Mouse (Mus musculus) hindbrain, embryonic 14.5 days (tissue): ENCODE results near the gene Gm7697. TPM values are rescaled to one million over a fixed set of nuclear protein-coding genes. Genes with fewer than 3 reads are reported as not detected.
A peak's percentile ranks its signal among the peaks of the same experiment; 100 is the strongest.
"Not testable (repeated sequence)": the region's sequence is repeated elsewhere in the genome, so short reads cannot be mapped to it uniquely, and the experiment has no call there.

Source experiments
- ATAC-seq: fragments of 200-750 bp; cut with Nextera tagmentation; 2 replicates; pipeline ENCODE4 v1.8.0; 2017; ENCODE audit warnings: moderate number of reproducible peaks, mild to moderate bottlenecking, moderate TSS enrichment, moderate library complexity; ENCODE audit not compliant: low FRiP score
- DNase-seq: peaks from one replicate; pipeline ENCODE4 v3.0.0-alpha.2; 2015; ENCODE audit warnings: low spot score
- H3K27ac ChIP-seq: fragments of 300-500 bp; sonication (generic); 2 replicates; pipeline ENCODE4 v1.5.1; 2014; ENCODE audit warnings: mild to moderate bottlenecking, moderate library complexity
- H3K27me3 ChIP-seq: fragments of 300-500 bp; sonication (generic); 2 replicates; pipeline ENCODE4 v1.6.1; 2014; ENCODE audit warnings: mild to moderate bottlenecking, low read length, mixed read lengths; ENCODE audit not compliant: control insufficient read depth, insufficient read depth
- H3K36me3 ChIP-seq: fragments of 300-500 bp; sonication (generic); replicated peaks from 2 replicates; pipeline ENCODE4 v1.6.1; 2014; ENCODE audit not compliant: control insufficient read depth, insufficient read depth
- H3K4me1 ChIP-seq: fragments of 300-500 bp; sonication (generic); replicated peaks from 2 replicates; pipeline ENCODE4 v1.6.1; 2014; ENCODE audit warnings: antibody characterized with exemption, low read length, mixed read lengths; ENCODE audit not compliant: control insufficient read depth, insufficient read depth
- H3K4me2 ChIP-seq: fragments of 300-500 bp; sonication (generic); replicated peaks from 2 replicates; pipeline ENCODE4 v1.6.1; 2014; ENCODE audit warnings: mild to moderate bottlenecking, moderate library complexity
- H3K4me3 ChIP-seq: fragments of 300-500 bp; sonication (generic); replicated peaks from 2 replicates; pipeline ENCODE4 v1.5.1; 2014; ENCODE audit warnings: mild to moderate bottlenecking, low read length
- H3K9ac ChIP-seq: fragments of 300-500 bp; sonication (generic); 2 replicates; pipeline ENCODE4 v1.6.1; 2014
- H3K9me3 ChIP-seq: fragments of 300-500 bp; sonication (generic); 2 replicates; pipeline ENCODE4 v1.6.1; 2016; ENCODE audit warnings: low read length; ENCODE audit not compliant: control insufficient read depth
- WGBS: fragments of 180-500 bp; shearing (Covaris S2); extraction: QIAGEN DNeasy Blood & Tissue Kit; methylation state at CpG from one replicate; pipeline ENCODE4 v1.1.7; 2014; 5-methylcytosine and 5-hydroxymethylcytosine counted together
- polyA plus RNA-seq: library from polyadenylated mRNA; unstranded; fragments of >200 nt; fragmentation: Nextera tagmentation; extraction: Ambion mirVana; gene quantifications from 2 replicates; pipeline ENCODE4 v1.2.1, GENCODE M21; 2014

The Gm7697 gene
- polyA plus RNA-seq = not detected in 2 replicates

DNA sequence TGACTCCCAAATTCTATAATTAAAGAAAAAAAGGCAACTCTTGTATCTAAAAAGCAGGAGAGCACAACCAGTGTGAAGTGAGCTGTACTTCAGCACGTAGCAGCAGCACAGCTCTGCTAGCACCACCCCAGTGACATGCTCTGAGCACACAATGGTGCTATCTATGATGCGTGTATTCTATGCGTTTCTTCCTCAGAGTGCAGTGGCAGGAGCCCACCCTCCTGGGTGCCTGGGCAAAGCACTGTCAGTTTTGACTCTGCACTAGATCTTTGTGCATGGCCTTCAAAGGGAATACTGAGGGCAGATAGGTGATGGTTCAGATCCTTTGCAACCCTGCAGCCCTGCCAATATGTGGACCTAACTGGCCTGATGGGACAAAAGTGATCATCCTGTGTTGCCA lies at the start of gene Gm7697:
Gm7697 (minus strand) TSS at position 101 of the 400 bp plus-strand sequence.
- not testable (repeated sequence) for H3K4me3 ChIP-seq, H3K9me3 ChIP-seq, ATAC-seq, H3K9ac ChIP-seq, H3K36me3 ChIP-seq, DNase-seq, H3K27ac ChIP-seq, H3K27me3 ChIP-seq, H3K4me2 ChIP-seq, H3K4me1 ChIP-seq
- 84% methylated on average over 1 of the region's 3 CpGs for WGBS

- H3K4me2 ChIP-seq, H3K9me3 ChIP-seq, H3K4me3 ChIP-seq, H3K36me3 ChIP-seq, H3K4me1 ChIP-seq, H3K27ac ChIP-seq, DNase-seq, H3K9ac ChIP-seq, H3K27me3 ChIP-seq, ATAC-seq: not testable (repeated sequence)
- 54% methylated on average over 2 of the region's 2 CpGs for WGBS
Measured at GRCm38 (mm10) chr8:69551249-69551648, 28.5 kb upstream of the Gm7697 start.

GRCm38 (mm10) chr8:69549556-69549955 lies 26.8 kb upstream of the Gm7697 start:
- H3K4me3 ChIP-seq, ATAC-seq: not testable (repeated sequence)
- peak; percentile 55 for DNase-seq

GRCm38 (mm10) chr8:69548114-69548513 lies 25.3 kb upstream of the Gm7697 start:
- DNase-seq, H3K36me3 ChIP-seq, H3K4me2 ChIP-seq, H3K9me3 ChIP-seq, ATAC-seq, H3K27me3 ChIP-seq, H3K9ac ChIP-seq, H3K4me1 ChIP-seq, H3K4me3 ChIP-seq, H3K27ac ChIP-seq: not testable (repeated sequence)
- WGBS = 94% methylated on average over 3 of the region's 3 CpGs

More at GRCm38 (mm10) chr8:69549556-69549955, 26.8 kb upstream of the Gm7697 start:
- H3K27me3 ChIP-seq, H3K4me2 ChIP-seq, H3K9ac ChIP-seq, H3K4me1 ChIP-seq, H3K36me3 ChIP-seq, H3K27ac ChIP-seq, H3K9me3 ChIP-seq: not testable (repeated sequence)
- WGBS = 9% methylated on average over 8 of the region's 8 CpGs

GRCm38 (mm10) chr8:69547208-69547607 lies 24.4 kb upstream of the Gm7697 start:
- not testable (repeated sequence) for H3K4me3 ChIP-seq, ATAC-seq, H3K9me3 ChIP-seq, H3K4me1 ChIP-seq, H3K9ac ChIP-seq, H3K36me3 ChIP-seq, DNase-seq, H3K27ac ChIP-seq, H3K4me2 ChIP-seq, H3K27me3 ChIP-seq
- WGBS = 64% methylated on average over 7 of the region's 7 CpGs

DNA sequence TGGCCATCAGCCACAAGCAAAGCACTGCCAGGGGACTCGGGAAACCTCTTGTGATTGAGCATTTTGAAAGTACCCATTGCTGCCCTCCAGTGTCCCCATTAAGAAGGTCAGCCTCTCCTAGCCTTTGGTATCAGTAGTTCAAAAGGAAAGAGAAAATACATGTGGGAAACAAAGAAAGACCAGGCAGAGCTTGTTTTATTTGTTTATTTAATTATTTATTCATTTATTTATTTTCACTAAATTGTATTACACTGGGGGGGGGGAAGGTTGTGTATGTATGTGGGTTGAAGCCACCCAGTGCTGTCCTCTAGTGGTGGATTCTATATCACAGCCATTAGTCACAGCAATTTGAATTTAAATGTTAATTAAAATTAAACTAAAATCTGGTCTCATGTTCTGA lies 22.2 kb upstream of the Gm7697 start:
- H3K4me3 ChIP-seq, ATAC-seq, DNase-seq, H3K4me1 ChIP-seq, H3K9me3 ChIP-seq, H3K27ac ChIP-seq, H3K9ac ChIP-seq, H3K36me3 ChIP-seq, H3K27me3 ChIP-seq, H3K4me2 ChIP-seq: not testable (repeated sequence)
- 20% methylated on average over 1 of the region's 1 CpGs for WGBS

DNA sequence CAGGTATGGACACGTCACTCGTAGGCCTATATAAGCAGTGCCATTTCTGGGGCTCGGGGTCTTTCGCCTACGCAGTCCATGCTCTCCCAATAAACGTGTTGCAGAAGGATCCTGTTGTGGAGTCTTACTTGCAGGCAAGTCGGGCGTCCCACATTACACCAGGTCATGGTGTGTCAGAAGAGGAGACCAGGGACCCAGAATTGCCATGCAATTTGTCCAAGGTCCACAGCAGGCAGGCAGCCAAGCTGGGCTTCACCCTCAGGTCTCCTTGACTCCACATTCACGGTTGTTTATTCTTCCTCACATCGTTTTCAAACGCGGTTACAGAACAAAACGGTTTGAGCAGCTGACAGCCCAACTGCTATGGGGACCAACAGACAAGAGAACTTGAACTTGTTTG lies 21.7 kb upstream of the Gm7697 start:
- not testable (repeated sequence) for H3K9me3 ChIP-seq, H3K36me3 ChIP-seq, ATAC-seq, H3K27me3 ChIP-seq, H3K4me1 ChIP-seq, H3K27ac ChIP-seq, H3K9ac ChIP-seq, H3K4me3 ChIP-seq, DNase-seq, H3K4me2 ChIP-seq
- 90% methylated on average over 13 of the region's 13 CpGs for WGBS

- H3K9ac ChIP-seq, DNase-seq, ATAC-seq, H3K4me2 ChIP-seq, H3K4me3 ChIP-seq, H3K9me3 ChIP-seq, H3K4me1 ChIP-seq, H3K27ac ChIP-seq, H3K27me3 ChIP-seq, H3K36me3 ChIP-seq: not testable (repeated sequence)
- 94% methylated on average over 4 of the region's 6 CpGs for WGBS
Measured at GRCm38 (mm10) chr8:69543984-69544383, 21.2 kb upstream of the Gm7697 start.

GRCm38 (mm10) chr8:69540764-69541163 lies 18.0 kb upstream of the Gm7697 start:
- H3K27me3 ChIP-seq, H3K27ac ChIP-seq, H3K9me3 ChIP-seq, H3K4me3 ChIP-seq, H3K9ac ChIP-seq, H3K4me2 ChIP-seq, H3K4me1 ChIP-seq, H3K36me3 ChIP-seq, ATAC-seq, DNase-seq: not testable (repeated sequence)
- whole genome bisulfite sequencing = 89% methylated on average over 7 of the region's 7 CpGs

DNA sequence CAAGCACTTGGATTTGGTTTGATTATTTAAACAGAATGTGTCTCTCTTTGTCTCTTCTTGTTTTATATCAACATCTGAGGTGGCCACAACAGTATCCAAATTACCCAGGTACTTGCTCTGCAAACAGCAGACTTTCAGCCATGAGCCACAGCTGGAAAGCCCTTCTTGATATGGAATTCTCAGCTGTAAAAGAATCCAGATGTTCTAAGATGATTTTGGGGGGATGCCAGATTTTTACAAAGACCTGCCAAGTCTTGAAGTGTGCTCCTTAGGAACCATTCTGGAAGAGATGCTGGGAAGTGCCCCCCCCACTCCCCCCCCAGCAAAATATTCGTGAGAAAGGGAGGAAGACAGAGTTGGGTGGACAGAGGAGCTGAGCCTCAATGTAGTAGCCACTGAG lies 17.6 kb upstream of the Gm7697 start:
- WGBS = 50% methylated on average over 1 of the region's 1 CpGs
- not testable (repeated sequence) for H3K9ac ChIP-seq, H3K9me3 ChIP-seq, H3K36me3 ChIP-seq, H3K4me3 ChIP-seq, ATAC-seq, H3K27me3 ChIP-seq, H3K4me1 ChIP-seq, DNase-seq, H3K4me2 ChIP-seq, H3K27ac ChIP-seq
